Mouse (Mus musculus) midbrain, embryonic 14.5 days (tissue): ENCODE measurements around the gene Nags. TPM values are rescaled to one million over a fixed set of nuclear protein-coding genes. Genes with fewer than 3 reads are reported as not detected.

Experiments
- ATAC-seq: fragments of 200-750 bp; cut with Nextera tagmentation; 2 replicates; pipeline ENCODE4 v1.8.0; 2017; ENCODE audit warnings: moderate number of reproducible peaks, moderate library complexity; ENCODE audit not compliant: low FRiP score, low TSS enrichment
- DNase-seq: peaks from one replicate; pipeline ENCODE4 v3.0.0-alpha.2; 2015
- H3K27ac ChIP-seq: fragments of 300-500 bp; sonication (generic); replicated peaks from 2 replicates; pipeline ENCODE4 v1.5.1; 2014; ENCODE audit warnings: mild to moderate bottlenecking, low read depth, low read length, moderate library complexity
- H3K27me3 ChIP-seq: fragments of 300-500 bp; sonication (generic); 2 replicates; pipeline ENCODE4 v1.6.1; 2014; ENCODE audit warnings: low read length, control low read depth, mixed read lengths; ENCODE audit not compliant: control insufficient read depth, insufficient read depth
- H3K36me3 ChIP-seq: fragments of 300-500 bp; sonication (generic); 2 replicates; pipeline ENCODE4 v1.6.1; 2014; ENCODE audit warnings: low read length, control low read depth; ENCODE audit not compliant: control insufficient read depth, insufficient read depth
- H3K4me1 ChIP-seq: fragments of 300-500 bp; sonication (generic); 2 replicates; pipeline ENCODE4 v1.6.1; 2014; ENCODE audit warnings: mild to moderate bottlenecking, antibody characterized with exemption, low read length, control low read depth; ENCODE audit not compliant: control insufficient read depth, insufficient read depth
- H3K4me2 ChIP-seq: fragments of 300-500 bp; sonication (generic); 2 replicates; pipeline ENCODE4 v1.6.1; 2014; ENCODE audit warnings: mild to moderate bottlenecking, low read length, moderate library complexity
- H3K4me3 ChIP-seq: fragments of 300-500 bp; sonication (generic); replicated peaks from 2 replicates; pipeline ENCODE4 v1.5.1; 2014; ENCODE audit warnings: low read depth, low read length
- H3K9ac ChIP-seq: fragments of 300-500 bp; sonication (generic); replicated peaks from 2 replicates; pipeline ENCODE4 v1.6.1; 2014; ENCODE audit warnings: mild to moderate bottlenecking, low read length, moderate library complexity
- H3K9me3 ChIP-seq: fragments of 300-500 bp; sonication (generic); 2 replicates; pipeline ENCODE4 v1.6.1; 2016; ENCODE audit warnings: low read length, control low read depth, mixed read lengths; ENCODE audit not compliant: control insufficient read depth
- WGBS: fragments of 180-500 bp; shearing (Covaris S2); extraction: QIAGEN DNeasy Blood & Tissue Kit; methylation state at CpG from one replicate; pipeline ENCODE4 v1.1.7; 2014; 5-methylcytosine and 5-hydroxymethylcytosine counted together
- polyA plus RNA-seq: library from polyadenylated mRNA; unstranded; fragments of >200 nt; fragmentation: Nextera tagmentation; extraction: Ambion mirVana; gene quantifications from 2 replicates; pipeline ENCODE4 v1.2.1, GENCODE M21; 2014

Nags gene
- polyA plus RNA-seq, 1 experiment from 2014 or later: 0.08 TPM

- DNase-seq (peak; percentile 94), ATAC-seq (peak; percentile 81)
- Histone ChIP-seq H3K4me1 (0 out of 2 replicates have a peak, but pooled peaks cover 17% of the 10 kb centered on the region), H3K27ac (peak within 1 kb of the TSS; percentile 75), H3K36me3 (peaks cover 23% of the 10 kb centered on the region), H3K9me3 (no peaks in the 10 kb centered on the region), H3K4me3 (peak within 1 kb of the TSS; percentile 52), H3K4me2 (peak within 1 kb of the TSS; percentile 65), H3K27me3 (no peaks in the 10 kb centered on the region), H3K9ac (peak within 1 kb of the TSS; percentile 71)
- 2% methylated on average over 50 of the region's 50 CpGs for WGBS
Measured at GRCm38 (mm10) chr11:102189461-102190436, 44.4 kb downstream of the Nags start, which contains the start of gene G6pc3. G6pc3 (plus strand) TSS chr11:102189620.

DNA sequence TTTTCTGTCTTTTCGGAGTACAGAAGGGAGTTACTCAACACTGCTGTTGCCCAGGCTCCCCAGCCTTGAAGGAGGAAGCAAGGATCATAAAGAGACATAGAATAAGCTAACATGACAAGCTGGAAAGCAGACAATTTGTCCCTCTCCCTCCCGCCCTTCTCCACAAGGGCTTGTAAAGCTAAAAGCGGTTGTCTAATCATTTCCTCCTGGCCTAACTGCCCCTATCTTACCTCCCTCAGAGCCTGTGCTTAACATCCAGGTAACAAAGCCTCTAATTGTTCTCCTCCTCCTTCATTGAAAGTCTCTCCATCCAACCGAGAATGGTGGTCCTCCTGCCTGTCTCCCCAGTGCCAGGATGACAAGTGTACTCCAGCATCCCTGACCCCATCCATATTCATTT lies 45.5 kb downstream of the Nags start:
- Histone ChIP-seq H3K4me1 (0 out of 2 replicates have a peak, but pooled peaks cover 13% of the 10 kb centered on the region), H3K4me3 (no peak overlapping the region), H3K4me2 (peak overlapping the region; percentile 65), H3K27ac (no peak overlapping the region), H3K27me3 (no peaks in the 10 kb centered on the region), H3K9ac (no peak overlapping the region; the same call in 1 of the 2 replicates), H3K36me3 (peaks cover 34% of the 10 kb centered on the region), H3K9me3 (no peaks in the 10 kb centered on the region)
- WGBS: 54% methylated on average over 4 of the region's 4 CpGs
- DNase-seq: no peak
- no peak for ATAC-seq

GRCm38 (mm10) chr11:102193657-102194440 lies 48.5 kb downstream of the Nags start:
- Histone ChIP-seq H3K27ac (no peak overlapping the region), H3K36me3 (peaks cover 64% of the 10 kb centered on the region), H3K9me3 (no peaks in the 10 kb centered on the region), H3K4me2 (no peak overlapping the region), H3K9ac (no peak overlapping the region), H3K4me3 (no peak overlapping the region), H3K4me1 (0 out of 2 replicates have a peak, but pooled peaks cover 12% of the 10 kb centered on the region), H3K27me3 (no peaks in the 10 kb centered on the region)
- 84% methylated on average over 9 of the region's 9 CpGs for WGBS
- DNase-seq (no peak), ATAC-seq (no peak)

DNA sequence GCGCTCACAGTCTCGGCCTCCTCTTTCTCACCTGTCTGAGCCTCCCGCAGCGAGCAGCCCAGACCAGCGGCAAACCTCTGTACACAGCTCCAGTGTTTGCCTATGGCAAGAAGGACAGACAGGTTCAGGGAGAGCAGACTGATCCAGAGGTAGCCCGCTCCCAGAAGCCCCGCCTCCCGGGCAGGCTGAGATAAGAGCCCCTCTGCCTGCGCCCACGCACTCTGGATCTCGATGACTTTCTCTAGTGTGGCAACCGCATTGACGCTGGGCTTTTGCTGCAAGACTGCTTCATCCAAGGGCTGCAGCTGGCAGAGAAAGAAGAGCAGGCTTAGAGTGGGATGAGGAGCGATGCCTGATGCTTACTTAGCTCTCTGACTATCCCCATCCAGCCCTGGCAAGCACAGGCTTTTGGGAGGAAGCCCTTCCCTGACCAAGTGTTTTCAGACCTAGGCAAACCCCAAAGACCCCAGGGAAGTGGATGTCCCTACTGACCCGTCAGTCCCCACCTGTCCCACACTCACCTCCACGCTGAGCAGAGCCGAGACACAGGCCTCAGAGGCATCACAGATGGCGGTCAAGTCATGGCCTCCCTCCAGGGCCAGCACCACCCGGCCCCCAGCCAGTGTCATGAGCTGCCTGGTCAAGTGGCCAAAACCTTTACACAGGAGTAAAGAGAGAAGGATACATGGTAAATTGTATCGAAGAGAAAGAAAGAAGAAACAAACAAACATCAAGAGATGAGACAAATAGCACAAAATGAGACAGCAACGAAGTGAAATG lies 50.9 kb downstream of the Nags start:
- Histone ChIP-seq H3K4me1 (0 out of 2 replicates have a peak, but pooled peaks cover 1% of the 10 kb centered on the region), H3K9ac (no peak overlapping the region), H3K36me3 (peaks cover 88% of the 10 kb centered on the region), H3K27ac (no peak overlapping the region), H3K9me3 (no peaks in the 10 kb centered on the region), H3K27me3 (no peaks in the 10 kb centered on the region), H3K4me3 (no peak overlapping the region), H3K4me2 (no peak overlapping the region)
- WGBS: 90% methylated on average over 21 of the region's 21 CpGs
- ATAC-seq: no peak
- DNase-seq: no peak

DNA sequence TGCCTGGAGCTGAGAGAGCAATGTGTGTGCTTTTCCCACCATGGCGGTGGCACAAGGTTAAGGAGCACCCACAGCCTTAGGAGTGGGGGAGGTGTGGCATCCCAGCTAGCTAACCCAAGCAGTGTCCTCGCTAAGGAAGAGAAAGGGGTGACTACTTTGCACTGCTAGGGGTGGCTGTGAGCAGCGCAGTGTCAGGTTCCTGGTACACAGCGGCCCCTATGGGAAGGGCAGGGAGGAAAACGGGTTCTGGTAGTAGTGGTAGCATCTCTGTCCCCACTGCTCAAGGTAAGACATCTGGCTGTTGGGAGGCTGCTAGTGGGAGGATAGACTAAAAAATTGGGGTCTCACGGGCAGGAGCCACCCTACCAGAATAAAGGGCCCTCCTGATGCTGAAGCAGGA lies 52.9 kb downstream of the Nags start:
- peaks cover 99% of the 10 kb centered on the region for H3K36me3 ChIP-seq
- DNase-seq (no peak), ATAC-seq (no peak)
- H3K9ac ChIP-seq: no peak overlapping the region
- 61% methylated on average over 6 of the region's 6 CpGs for whole genome bisulfite sequencing
- H3K27me3 ChIP-seq: no peaks in the 10 kb centered on the region
- H3K27ac ChIP-seq: no peak overlapping the region
- no peaks in the 10 kb centered on the region for H3K9me3 ChIP-seq
- H3K4me2 ChIP-seq: no peak overlapping the region
- no peaks in the 10 kb centered on the region for H3K4me1 ChIP-seq
- no peak overlapping the region for H3K4me3 ChIP-seq

Other genes with a start within 250 kb of the Nags start
- not detected in 2 replicates for gene Sost, start 178.5 kb upstream of the Nags start, polyA plus RNA-seq
- not detected in 2 replicates for gene Cfap97d1, start 161.2 kb upstream of the Nags start, polyA plus RNA-seq
- gene Dusp3, start 158.5 kb upstream of the Nags start, polyA plus RNA-seq: 16.5 and 17.2 TPM in 2 replicates
- 45.4 and 54.2 TPM in 2 replicates for gene Mpp3, start 117.1 kb upstream of the Nags start, polyA plus RNA-seq
- gene Cd300lg, start 104.0 kb upstream of the Nags start, polyA plus RNA-seq: 0.15 and 0.17 TPM in 2 replicates
- gene Mpp2, start 57.0 kb upstream of the Nags start, polyA plus RNA-seq: 22.5 and 23.9 TPM in 2 replicates
- gene Ppy, start 44.2 kb upstream of the Nags start, polyA plus RNA-seq: not detected in 2 replicates
- gene Pyy, start 37.7 kb upstream of the Nags start, polyA plus RNA-seq: not detected in 2 replicates
- gene Tmem101, start 10.9 kb downstream of the Nags start, polyA plus RNA-seq: 32.8 and 36.1 TPM in 2 replicates
- 76.0 and 80.9 TPM in 2 replicates for gene Lsm12, start 39.8 kb downstream of the Nags start, polyA plus RNA-seq
- 31.6 and 43.7 TPM in 2 replicates for gene G6pc3, start 44.1 kb downstream of the Nags start, polyA plus RNA-seq
- 54.4 and 56.6 TPM in 2 replicates for gene Hdac5, start 84.7 kb downstream of the Nags start, polyA plus RNA-seq
- 2.6 and 3.0 TPM in 2 replicates for gene BC030867, start 103.4 kb downstream of the Nags start, polyA plus RNA-seq
- gene Asb16, start 123.2 kb downstream of the Nags start, polyA plus RNA-seq: 0.12 TPM in 1 of 2 replicates, not detected in the other
- 76.4 and 78.4 TPM in 2 replicates for gene Tmub2, start 139.4 kb downstream of the Nags start, polyA plus RNA-seq
- 38.5 and 42.4 TPM in 2 replicates for gene Atxn7l3, start 151.1 kb downstream of the Nags start, polyA plus RNA-seq
- 77.6 and 84.4 TPM in 2 replicates for gene Ubtf, start 174.2 kb downstream of the Nags start, polyA plus RNA-seq
- gene Slc4a1, start 220.7 kb downstream of the Nags start, polyA plus RNA-seq: 0.51 and 2.3 TPM in 2 replicates
- 113 and 165 TPM in 2 replicates for gene Rundc3a, start 247.9 kb downstream of the Nags start, polyA plus RNA-seq